Comparison of ENCODE assay signal across 6 mouse cellular contexts in genomic region chr11:77278538-77278937, GRCm38 (mm10).
DNase-seq lines count a peak whose midpoint lies in the region; ATAC-seq lines count a peak whose summit lies in the region.
"Not testable (repeated sequence)": the region's sequence is repeated elsewhere in the genome, so short reads cannot be mapped to it uniquely, and the experiment has no call there.

No protein-coding gene starts in this region.

- not testable (repeated sequence) for H3K4me3 ChIP-seq in heart, embryonic 12.5 days; heart, embryonic 14.5 days (ENCODE audit: control insufficient read depth in 1 of 2, insufficient read depth in 1 of 2, low read depth in 1 of 2, low read length in 2 of 2); heart, embryonic 16.5 days (ENCODE audit: low read length)

- peak; percentile 92 for DNase-seq in heart, adult 11 months
- DNase-seq in heart, adult 8-10 months (ENCODE audit: low spot score) = peak; percentile 13
- DNase-seq in heart, postnatal 10 days = peak; percentile 15 to 29

- not testable (repeated sequence) for H3K27me3 ChIP-seq in heart, embryonic 12.5 days (replicated peaks); heart, embryonic 14.5 days (ENCODE audit: control insufficient read depth, insufficient read depth, low read length); heart, embryonic 16.5 days (ENCODE audit: control insufficient read depth, insufficient read depth, low read length)

- not testable (repeated sequence) for H3K9me3 ChIP-seq in heart, embryonic 12.5 days (replicated peaks); heart, embryonic 14.5 days (ENCODE audit: control insufficient read depth, low read length); heart, embryonic 16.5 days (replicated peaks; ENCODE audit: control insufficient read depth, low read length)

- peak overlapping the region; percentile 80 for H3K27ac ChIP-seq in heart, embryonic 12.5 days (ENCODE audit: poor library complexity, severe bottlenecking)
- H3K27ac ChIP-seq in heart, embryonic 14.5 days (replicated peaks in 1 of 2; ENCODE audit: control insufficient read depth in 1 of 2, insufficient read depth in 1 of 2, low read depth in 2 of 2, low read length in 2 of 2) = peak overlapping the region; percentile 52 to 79; a peak in 3 of 4 replicates
- peak overlapping the region; percentile 85 for H3K27ac ChIP-seq in heart, embryonic 16.5 days (ENCODE audit: low read length)

- not testable (repeated sequence) for ATAC-seq in heart, embryonic 12.5 days (ENCODE audit: insufficient number of reproducible peaks, low FRiP score); heart, embryonic 14.5 days (ENCODE audit: insufficient number of reproducible peaks, insufficient read depth, low FRiP score, low read depth)
- ATAC-seq in heart, embryonic 16.5 days (replicated peaks; ENCODE audit: extremely low read depth, insufficient read depth, low FRiP score) = peak; percentile 79

- WGBS in heart, embryonic 12.5 days = 66% methylated on average over 1 of the region's 1 CpGs
- WGBS in heart, embryonic 14.5 days = 27% methylated on average over 1 of the region's 1 CpGs
- 55% methylated on average over 1 of the region's 1 CpGs for WGBS in heart, embryonic 16.5 days

- not testable (repeated sequence) for H3K9ac ChIP-seq in heart, embryonic 12.5 days; heart, embryonic 14.5 days (ENCODE audit: low read length); heart, embryonic 16.5 days (ENCODE audit: low read length)

- not testable (repeated sequence) for H3K36me3 ChIP-seq in heart, embryonic 12.5 days; heart, embryonic 14.5 days (ENCODE audit: control insufficient read depth, insufficient read depth, low read length); heart, embryonic 16.5 days (ENCODE audit: control insufficient read depth, insufficient read depth)

- H3K4me2 ChIP-seq in heart, embryonic 12.5 days = not testable (repeated sequence)
- peak overlapping the region; percentile 29 for H3K4me2 ChIP-seq in heart, embryonic 14.5 days (ENCODE audit: low read length)
- peak overlapping the region; percentile 34; the same call in 1 of the 2 replicates for H3K4me2 ChIP-seq in heart, embryonic 16.5 days (ENCODE audit: low read depth, low read length)

- H3K4me1 ChIP-seq in heart, embryonic 12.5 days (replicated peaks) = peaks cover 17% of the 10 kb centered on the region
- peaks cover 4 to 20% of the 10 kb centered on the region in 2 experiments for H3K4me1 ChIP-seq in heart, embryonic 14.5 days (ENCODE audit: control insufficient read depth in 2 of 2, insufficient read depth in 2 of 2, low read length in 2 of 2)
- peaks cover 13% of the 10 kb centered on the region for H3K4me1 ChIP-seq in heart, embryonic 16.5 days (ENCODE audit: control insufficient read depth, insufficient read depth, low read length)

- intact Hi-C loops in heart, postnatal 10 days (cut with DNase I) = not testable (repeated sequence)

Comparison
In these comparisons a context has a peak if more than half of its experiments do, and no peak if none do; other contexts are left out.
1. DNase-seq: peak in every context shown above with its lines; median percentile 92 in heart, adult 11 months; 22 in heart, postnatal 10 days; 13 in heart, adult 8-10 months.